Mouse (Mus musculus): ENCODE data around the gene Med22. TPM values are rescaled to one million over a fixed set of nuclear protein-coding genes. Genes with fewer than 3 reads are reported as not detected.
A peak's percentile ranks its signal among the peaks of the same experiment; 100 is the strongest.

The Med22 gene
- polyA plus RNA-seq, 1 experiment: 44.1 TPM

DNA sequence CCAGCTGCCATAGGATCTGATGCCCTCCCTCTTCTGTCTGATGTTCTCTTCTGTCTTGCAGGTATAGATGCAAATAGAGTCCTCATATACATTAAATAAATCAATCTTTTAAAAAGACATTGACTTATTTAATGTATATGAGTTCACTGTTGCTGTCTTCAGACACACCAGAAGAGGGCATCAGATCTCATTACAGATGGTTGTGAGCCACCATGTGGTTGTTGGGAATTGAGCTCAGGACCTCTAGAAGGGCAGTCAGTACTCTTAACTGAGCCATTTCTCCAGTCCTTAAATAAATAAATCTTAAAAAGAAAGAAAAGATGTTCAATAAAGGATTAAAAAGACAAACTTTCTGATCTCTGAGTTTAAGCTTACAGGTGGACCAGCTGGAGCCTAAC lies 1.1 kb downstream of the Med22 start:
- peaks cover 4% of the 10 kb centered on the region; the same call in 1 of the 2 replicates for H3K4me1 ChIP-seq (ENCODE audit: control insufficient read depth, insufficient read depth, low read length)
- H3K27ac ChIP-seq (ENCODE audit: insufficient read depth, low read length): no peak overlapping the region
- TF ChIP-seq CTCF (IDR thresholded peaks at IDR 0.05; ENCODE audit: extremely low read depth, insufficient read depth, low read length) (no peak), POLR2A (IDR thresholded peaks at IDR 0.05; ENCODE audit: extremely low read depth, insufficient read depth, low read length) (no peak)
- peak overlapping the region; percentile 88 for H3K4me3 ChIP-seq (ENCODE audit: insufficient read depth, low read length)

DNA sequence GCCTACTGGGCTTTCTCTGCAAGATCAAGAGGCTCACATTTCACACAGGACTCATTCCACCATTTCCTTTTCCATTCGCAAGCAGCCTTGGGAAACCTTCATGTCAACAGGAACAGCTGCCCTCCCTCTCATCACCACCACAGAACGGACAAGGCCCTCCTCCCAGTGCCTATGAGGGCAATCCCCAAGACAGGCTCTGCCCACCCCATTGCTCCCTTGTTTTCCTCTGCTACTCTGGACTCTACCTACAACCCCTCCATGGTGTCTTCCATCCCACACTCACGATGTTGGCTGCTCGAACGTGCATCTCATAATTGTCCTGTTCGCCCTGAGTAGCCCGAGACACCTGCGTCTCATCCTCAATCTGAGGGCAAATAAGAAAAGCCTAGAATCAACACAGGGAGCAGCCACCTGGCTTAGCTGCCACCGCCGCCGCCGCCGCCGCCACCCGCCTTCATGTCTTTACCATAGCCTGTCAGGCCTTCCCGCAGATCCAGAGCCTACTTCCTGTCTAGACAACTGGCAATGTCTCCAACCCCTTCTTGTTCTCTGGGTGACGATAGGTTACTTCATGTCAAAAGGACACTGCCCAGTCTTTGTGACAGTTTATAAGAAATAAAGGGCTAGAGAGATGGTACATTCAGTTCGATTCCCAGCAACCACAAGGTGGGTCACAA lies 1.6 kb downstream of the Med22 start:
- Histone ChIP-seq H3K4me3 (ENCODE audit: insufficient read depth, low read length) (no peak overlapping the region; the same call in 1 of the 2 replicates), H3K27ac (ENCODE audit: insufficient read depth, low read length) (no peak overlapping the region), H3K4me1 (ENCODE audit: control insufficient read depth, insufficient read depth, low read length) (peaks cover 5% of the 10 kb centered on the region; the same call in 1 of the 2 replicates)
- TF ChIP-seq POLR2A (IDR thresholded peaks at IDR 0.05; ENCODE audit: extremely low read depth, insufficient read depth, low read length) (no peak), CTCF (IDR thresholded peaks at IDR 0.05; ENCODE audit: extremely low read depth, insufficient read depth, low read length) (no peak)

DNA sequence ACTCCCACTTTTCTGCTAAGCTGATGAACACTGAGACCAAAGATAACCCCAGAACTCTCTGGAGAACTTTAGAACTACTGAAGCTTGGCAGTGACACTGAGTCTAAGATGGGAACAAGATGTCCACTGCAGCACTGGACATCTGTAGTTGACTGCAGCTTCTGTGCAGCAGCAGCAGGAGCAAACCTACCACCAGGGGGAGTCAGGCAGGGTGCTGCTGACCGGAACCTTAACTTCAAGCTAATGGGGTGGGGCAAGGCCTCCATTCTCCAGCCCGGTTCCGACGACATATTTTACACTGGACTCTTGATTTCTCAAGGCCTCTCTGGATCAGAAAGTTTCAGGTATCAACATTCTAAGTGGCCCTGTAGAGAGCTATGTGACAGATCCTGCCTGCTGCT lies 3.4 kb downstream of the Med22 start:
- Histone ChIP-seq H3K27ac (ENCODE audit: insufficient read depth, low read length) (no peak overlapping the region), H3K4me3 (ENCODE audit: insufficient read depth, low read length) (no peak overlapping the region), H3K4me1 (ENCODE audit: control insufficient read depth, insufficient read depth, low read length) (peaks cover 9% of the 10 kb centered on the region)
- TF ChIP-seq CTCF (IDR thresholded peaks at IDR 0.05; ENCODE audit: extremely low read depth, insufficient read depth, low read length): peak; percentile 58
- no peak for TF ChIP-seq POLR2A (IDR thresholded peaks at IDR 0.05; ENCODE audit: extremely low read depth, insufficient read depth, low read length)

DNA sequence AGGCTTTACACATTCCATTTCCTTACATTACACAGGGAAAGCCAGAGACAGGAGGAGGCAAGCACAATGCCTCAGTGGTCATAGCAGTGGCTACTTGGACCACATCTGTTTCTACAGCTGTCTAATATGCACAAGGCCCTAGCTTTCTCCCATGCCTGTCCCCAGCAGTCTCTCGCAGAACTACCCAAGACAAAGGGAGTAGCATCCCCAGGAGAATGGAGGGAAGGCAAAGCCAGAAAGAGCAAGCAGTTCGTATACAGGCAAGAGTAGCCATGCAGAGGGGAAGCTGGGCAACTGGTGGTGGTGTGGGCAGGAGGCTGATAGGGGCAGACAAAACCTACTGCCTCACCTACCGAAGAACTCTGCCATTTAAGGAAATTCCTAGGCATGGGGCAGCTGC lies 4.0 kb downstream of the Med22 start:
- Histone ChIP-seq H3K27ac (ENCODE audit: insufficient read depth, low read length) (no peak overlapping the region), H3K4me3 (ENCODE audit: insufficient read depth, low read length) (no peak overlapping the region), H3K4me1 (ENCODE audit: control insufficient read depth, insufficient read depth, low read length) (peaks cover 12% of the 10 kb centered on the region)
- TF ChIP-seq CTCF (IDR thresholded peaks at IDR 0.05; ENCODE audit: extremely low read depth, insufficient read depth, low read length): no peak
- TF ChIP-seq POLR2A (IDR thresholded peaks at IDR 0.05; ENCODE audit: extremely low read depth, insufficient read depth, low read length): no peak

DNA sequence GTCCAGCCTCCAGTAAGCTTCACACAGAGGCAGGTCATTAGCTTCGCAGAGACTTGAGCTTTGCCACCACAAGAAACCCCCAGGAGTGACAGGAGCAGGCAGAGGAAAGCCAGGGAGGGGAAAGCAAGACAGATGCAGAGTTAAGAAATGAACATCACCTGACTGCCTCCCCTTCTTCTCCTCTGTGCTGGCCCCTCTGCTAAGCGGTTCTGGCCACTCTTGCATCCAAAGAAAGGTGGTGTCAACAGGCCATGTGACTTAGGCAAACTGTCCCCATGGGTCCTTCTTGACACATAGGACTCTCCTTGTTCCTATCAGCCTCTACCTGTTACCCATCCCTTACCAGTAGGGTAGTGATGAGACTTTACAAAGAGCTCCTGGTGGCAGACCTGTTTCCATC lies 4.5 kb downstream of the Med22 start:
- H3K4me3 ChIP-seq (ENCODE audit: insufficient read depth, low read length): no peak overlapping the region
- TF ChIP-seq POLR2A (IDR thresholded peaks at IDR 0.05; ENCODE audit: extremely low read depth, insufficient read depth, low read length) (no peak), CTCF (IDR thresholded peaks at IDR 0.05; ENCODE audit: extremely low read depth, insufficient read depth, low read length) (no peak)
- H3K27ac ChIP-seq (ENCODE audit: insufficient read depth, low read length): no peak overlapping the region
- H3K4me1 ChIP-seq (ENCODE audit: control insufficient read depth, insufficient read depth, low read length): peaks cover 12% of the 10 kb centered on the region

DNA sequence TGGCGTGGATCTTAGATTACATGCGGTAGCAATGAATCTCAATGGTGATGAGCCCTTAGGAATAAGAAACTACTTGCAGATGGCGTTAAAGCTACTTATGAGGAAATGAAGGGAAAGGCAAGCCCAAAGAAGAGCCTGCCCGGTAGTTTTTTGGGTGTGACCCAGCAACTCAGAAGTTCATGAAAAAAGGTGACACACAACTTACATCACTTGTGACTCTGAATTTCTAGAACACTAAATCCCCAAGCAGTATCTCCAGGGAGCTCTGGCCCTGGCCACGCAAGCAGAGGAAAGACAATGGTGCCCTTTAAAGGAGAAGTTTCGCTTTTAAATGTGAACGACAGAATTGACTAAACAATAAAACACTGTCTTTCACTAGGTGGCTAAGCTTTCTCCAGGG lies 7.2 kb downstream of the Med22 start:
- H3K4me3 ChIP-seq (ENCODE audit: insufficient read depth, low read length): peak overlapping the region; percentile 83

DNA sequence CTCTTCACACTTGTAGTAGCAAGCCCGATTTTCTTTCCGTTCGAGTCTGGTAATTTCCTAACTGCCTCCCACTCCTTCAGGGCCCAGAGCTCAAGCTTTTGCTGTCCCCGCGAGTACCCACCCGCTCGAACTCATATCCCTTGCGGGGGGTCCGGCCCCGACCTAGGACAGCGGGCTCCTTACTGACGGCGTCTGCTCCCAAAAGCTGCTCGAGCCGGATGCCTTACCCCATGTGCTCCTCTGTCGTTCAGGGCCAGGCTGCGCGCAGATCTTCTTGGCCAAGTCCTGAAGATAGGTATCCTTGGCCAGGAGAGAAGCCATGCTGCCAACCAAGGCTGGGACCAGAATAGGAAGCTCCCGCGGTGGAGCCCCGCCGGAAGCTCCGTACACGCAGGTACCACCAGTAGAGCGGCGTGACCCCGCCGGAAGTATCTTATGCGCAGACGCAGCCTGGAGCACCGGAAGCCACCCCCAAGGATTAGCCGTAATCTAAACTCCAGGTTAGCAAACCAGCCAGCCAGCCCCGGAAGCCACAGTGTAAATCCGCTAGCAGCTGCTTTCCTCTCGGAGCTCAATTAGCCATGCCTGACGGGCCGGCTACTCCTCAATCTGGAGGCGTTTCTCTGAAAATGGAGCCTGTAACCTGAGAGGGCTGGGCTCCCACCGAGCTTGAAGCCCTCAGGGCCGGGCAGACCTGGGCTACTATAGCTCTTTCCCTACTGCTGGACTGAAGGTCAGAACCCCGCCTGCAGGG lies 7.8 kb downstream of the Med22 start, which contains the start of gene Surf6:
Surf6 (minus strand) TSS at position 413 of the 754 bp plus-strand sequence.
- Histone ChIP-seq H3K4me1 (ENCODE audit: control insufficient read depth, insufficient read depth, low read length) (peaks cover 7% of the 10 kb centered on the region), H3K27ac (ENCODE audit: insufficient read depth, low read length) (peak within 1 kb of the TSS; percentile 17; the same call in 1 of the 2 replicates), H3K4me3 (ENCODE audit: insufficient read depth, low read length) (peak within 1 kb of the TSS; percentile 83)
- TF ChIP-seq POLR2A (IDR thresholded peaks at IDR 0.05; ENCODE audit: extremely low read depth, insufficient read depth, low read length) (peak; percentile 72), CTCF (IDR thresholded peaks at IDR 0.05; ENCODE audit: extremely low read depth, insufficient read depth, low read length) (no peak)

More for the DNA sequence above, 7.2 kb downstream of the Med22 start:
- TF ChIP-seq POLR2A (IDR thresholded peaks at IDR 0.05; ENCODE audit: extremely low read depth, insufficient read depth, low read length) (no peak), CTCF (IDR thresholded peaks at IDR 0.05; ENCODE audit: extremely low read depth, insufficient read depth, low read length) (no peak)
- Histone ChIP-seq H3K27ac (ENCODE audit: insufficient read depth, low read length) (peak overlapping the region; percentile 17; the same call in 1 of the 2 replicates), H3K4me1 (ENCODE audit: control insufficient read depth, insufficient read depth, low read length) (peaks cover 8% of the 10 kb centered on the region)

DNA sequence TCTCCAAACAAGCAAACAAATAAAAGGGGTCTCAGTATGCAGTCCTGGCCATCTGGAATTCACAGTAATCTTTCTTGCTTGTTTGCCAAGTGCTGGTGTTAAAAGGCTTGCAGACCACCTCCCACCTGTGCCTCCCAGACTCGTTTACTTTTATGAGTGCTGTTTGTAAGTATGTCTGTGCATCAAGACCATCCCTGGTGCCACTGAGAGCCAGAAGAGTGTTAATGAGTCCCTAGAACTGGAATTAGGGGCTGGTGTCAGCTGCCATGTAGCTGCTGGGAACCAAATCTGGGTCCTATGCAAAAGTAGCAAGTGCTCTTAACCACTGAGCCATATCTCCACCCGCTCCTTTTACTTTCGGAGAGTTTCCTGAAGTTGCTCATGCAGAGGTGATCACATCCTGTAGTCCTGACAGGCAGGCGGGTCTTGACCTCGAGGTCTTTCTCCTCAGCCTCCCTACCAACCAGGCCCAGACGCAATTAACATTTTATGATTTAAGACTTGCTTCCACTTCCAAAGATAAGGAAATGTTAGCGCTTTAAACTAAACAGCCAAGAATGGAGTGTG lies 8.6 kb downstream of the Med22 start:
- H3K27ac ChIP-seq (ENCODE audit: insufficient read depth, low read length): no peak overlapping the region
- H3K4me1 ChIP-seq (ENCODE audit: control insufficient read depth, insufficient read depth, low read length): peaks cover 7% of the 10 kb centered on the region
- peak overlapping the region; percentile 83 for H3K4me3 ChIP-seq (ENCODE audit: insufficient read depth, low read length)
- TF ChIP-seq CTCF (IDR thresholded peaks at IDR 0.05; ENCODE audit: extremely low read depth, insufficient read depth, low read length) (no peak), POLR2A (IDR thresholded peaks at IDR 0.05; ENCODE audit: extremely low read depth, insufficient read depth, low read length) (no peak)

DNA sequence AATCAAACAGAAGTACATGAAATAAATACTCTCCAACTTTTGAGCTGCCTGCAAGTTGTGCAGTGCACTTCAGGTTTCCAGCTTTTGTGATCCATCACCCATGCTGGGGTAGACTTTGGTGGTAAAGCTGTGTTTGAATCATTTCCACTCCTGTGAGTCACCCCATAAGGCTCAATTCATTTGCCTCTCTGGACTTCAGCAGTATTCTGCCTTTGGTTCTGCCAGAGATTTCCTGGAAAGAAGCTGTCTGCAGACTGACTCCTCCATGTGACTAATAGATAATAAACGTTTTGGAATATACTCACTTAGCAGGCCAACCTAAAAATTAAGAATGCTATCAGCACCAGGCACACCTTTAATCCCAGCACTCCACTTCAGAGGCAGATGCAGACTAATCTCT lies 9.7 kb downstream of the Med22 start:
- Histone ChIP-seq H3K27ac (ENCODE audit: insufficient read depth, low read length) (no peak overlapping the region), H3K4me1 (ENCODE audit: control insufficient read depth, insufficient read depth, low read length) (peaks cover 7% of the 10 kb centered on the region), H3K4me3 (ENCODE audit: insufficient read depth, low read length) (no peak overlapping the region)
- no peak for TF ChIP-seq POLR2A (IDR thresholded peaks at IDR 0.05; ENCODE audit: extremely low read depth, insufficient read depth, low read length)
- no peak for TF ChIP-seq CTCF (IDR thresholded peaks at IDR 0.05; ENCODE audit: extremely low read depth, insufficient read depth, low read length)

All from cortical plate, adult 2 months (tissue).